Mouse (Mus musculus) yolk sac, embryonic 10.5 days (tissue): ENCODE data around the gene Nsun4.
A peak's percentile ranks its signal among the peaks of the same experiment; 100 is the strongest.

Experiments used
- DNase-seq: peaks from one replicate; pipeline ENCODE4 v3.0.0-alpha.2; 2017; ENCODE audit warnings: low spot score

Gene Nsun4

GRCm38 (mm10) chr4:116047681-116048080, 6.0 kb downstream of the Nsun4 start:
- no peak for DNase-seq

GRCm38 (mm10) chr4:116046604-116047003, 7.1 kb downstream of the Nsun4 start:
- no peak for DNase-seq

GRCm38 (mm10) chr4:116042186-116042585, 11.5 kb downstream of the Nsun4 start:
- no peak for DNase-seq

- peak; percentile 78 for DNase-seq
These were observed 13.2 kb downstream of the Nsun4 start for GRCm38 (mm10) chr4:116040466-116040865.

- DNase-seq, result no peak
These were observed 20.3 kb downstream of the Nsun4 start for GRCm38 (mm10) chr4:116033374-116033773.

- DNase-seq, result no peak
These were observed 20.8 kb downstream of the Nsun4 start for GRCm38 (mm10) chr4:116032906-116033305.

GRCm38 (mm10) chr4:116017902-116018746, 35.6 kb downstream of the Nsun4 start, which contains the start of gene Faah:
TSS of gene Faah (minus strand) at chr4:116017926.
- no peak for DNase-seq

- peak; percentile 83 for DNase-seq
These were observed 36.3 kb downstream of the Nsun4 start for GRCm38 (mm10) chr4:116017300-116017901.

GRCm38 (mm10) chr4:116016862-116017299, 36.8 kb downstream of the Nsun4 start:
- no peak for DNase-seq

- no peak for DNase-seq
These were observed 37.3 kb downstream of the Nsun4 start for GRCm38 (mm10) chr4:116016396-116016795.

- no peak for DNase-seq
These were observed 37.7 kb downstream of the Nsun4 start for GRCm38 (mm10) chr4:116015996-116016395.

- no peak for DNase-seq
These were observed 38.2 kb downstream of the Nsun4 start for GRCm38 (mm10) chr4:116015502-116015901.

GRCm38 (mm10) chr4:116010186-116010585, 43.5 kb downstream of the Nsun4 start:
- DNase-seq, result no peak

- no peak for DNase-seq
These were observed 52.5 kb downstream of the Nsun4 start for GRCm38 (mm10) chr4:116001206-116001605.

- DNase-seq, result no peak
These were observed 53.0 kb downstream of the Nsun4 start for GRCm38 (mm10) chr4:116000671-116001070.

GRCm38 (mm10) chr4:115996729-115997128, 56.9 kb downstream of the Nsun4 start:
- DNase-seq, result no peak

GRCm38 (mm10) chr4:115995376-115995730, 58.3 kb downstream of the Nsun4 start:
- DNase-seq, result no peak

GRCm38 (mm10) chr4:115994662-115995375, 58.9 kb downstream of the Nsun4 start:
- DNase-seq, result no peak

- DNase-seq, result no peak
These were observed 64.3 kb downstream of the Nsun4 start for GRCm38 (mm10) chr4:115989382-115989781.

GRCm38 (mm10) chr4:115987858-115988530, 65.7 kb downstream of the Nsun4 start:
- DNase-seq, result no peak

- no peak for DNase-seq
These were observed 66.2 kb downstream of the Nsun4 start for GRCm38 (mm10) chr4:115987436-115987835.

- DNase-seq, result no peak
These were observed 68.7 kb downstream of the Nsun4 start for GRCm38 (mm10) chr4:115984967-115985366.
